Mouse (Mus musculus) liver, embryonic 14.5 days (tissue): ENCODE data around the gene Apoe.

Experiments used
- CTCF ChIP-seq: IDR thresholded peaks from 2 replicates; pipeline ENCODE4 v1.5.1; 2016; ENCODE audit warnings: antibody characterized with exemption, low read depth, control low read depth
- EP300 ChIP-seq: IDR thresholded peaks from 2 replicates; pipeline ENCODE4 v1.6.1; 2016; ENCODE audit warnings: antibody characterized with exemption, low read depth

DNA sequence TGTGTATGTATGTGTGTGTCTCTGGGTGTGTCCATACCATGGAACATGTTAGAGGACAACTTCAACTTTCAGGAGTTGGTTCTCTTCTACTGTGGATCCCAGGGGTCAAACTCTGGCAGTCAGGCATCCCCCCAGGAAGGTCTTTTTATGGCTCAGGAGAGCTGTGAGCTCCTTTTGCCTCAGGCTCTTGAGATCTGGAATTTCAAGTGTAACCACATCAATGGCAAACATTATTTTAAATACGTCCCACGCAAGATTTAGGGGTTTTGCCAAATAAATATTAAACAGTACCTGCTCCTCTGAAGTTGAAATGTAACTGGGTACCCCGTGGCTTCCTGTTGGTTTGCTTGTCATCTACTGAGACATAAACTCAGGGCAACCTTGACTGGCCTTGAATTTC is 16.0 kb downstream of the Apoe start:
- TF ChIP-seq CTCF, result no peak
- TF ChIP-seq EP300, result no peak
